Mouse (Mus musculus) MEL (cell line): ENCODE measurements around the gene Adamtsl2. TPM values are rescaled to one million over a fixed set of nuclear protein-coding genes. Genes with fewer than 3 reads are reported as not detected.

Experiments
- DNase-seq: peaks from one replicate; pipeline ENCODE4 v3.0.0; 2011; ENCODE audit warnings: low read depth, low spot score
- H3K27ac ChIP-seq: 2 replicates; pipeline ENCODE4 v1.5.1; 2012; ENCODE audit warnings: low read depth, mild to moderate bottlenecking, control low read depth, low read length, moderate library complexity; ENCODE audit not compliant: control insufficient read depth
- H3K27me3 ChIP-seq, 2 experiments: fragments of 150-350 bp in 1 of 2; sonication (generic) in 1 of 2; 2 replicates each; pipeline ENCODE4 v1.6.1; 2012; ENCODE audit warnings: low read length in 2 of 2, mild to moderate bottlenecking in 2 of 2, improper control_type of control experiment in 1 of 2, moderate library complexity in 1 of 2; ENCODE audit not compliant: insufficient read depth in 2 of 2, control insufficient read depth in 1 of 2
- H3K36me3 ChIP-seq, 2 experiments: 2 replicates each; pipeline ENCODE4 v1.6.1; 2012 to 2014; ENCODE audit warnings: low read length in 2 of 2, improper control_type of control experiment in 1 of 2, inconsistent platforms in 1 of 2, mild to moderate bottlenecking in 1 of 2; ENCODE audit not compliant: insufficient read depth in 2 of 2, control insufficient read depth in 1 of 2
- H3K4me1 ChIP-seq, 2 experiments: fragments of 150-350 bp in 1 of 2; sonication (generic) in 1 of 2; 2 replicates each; pipeline ENCODE4 v1.6.1; 2012; ENCODE audit warnings: low read length in 2 of 2, improper control_type of control experiment in 1 of 2, mild to moderate bottlenecking in 1 of 2; ENCODE audit not compliant: insufficient read depth in 2 of 2, control insufficient read depth in 1 of 2
- H3K4me3 ChIP-seq, 2 experiments: fragments of 150-350 bp in 1 of 2; sonication (generic) in 1 of 2; 2 replicates each; pipeline ENCODE4 v1.5.1; 2012; ENCODE audit warnings: low read depth in 2 of 2, low read length in 2 of 2, mild to moderate bottlenecking in 2 of 2, moderate library complexity in 2 of 2, control low read depth in 1 of 2, improper control_type of control experiment in 1 of 2; ENCODE audit not compliant: control insufficient read depth in 1 of 2, insufficient read depth in 1 of 2
- H3K79me2 ChIP-seq: 2 replicates; pipeline ENCODE4 v1.6.1; 2012; ENCODE audit warnings: mild to moderate bottlenecking, low read length, moderate library complexity; ENCODE audit not compliant: control insufficient read depth, poor library complexity, insufficient read depth
- H3K9ac ChIP-seq: 2 replicates; pipeline ENCODE4 v1.6.1; 2012; ENCODE audit warnings: low read depth, mild to moderate bottlenecking, control low read depth, low read length, moderate library complexity; ENCODE audit not compliant: control insufficient read depth, poor library complexity, severe bottlenecking
- H3K9me3 ChIP-seq: fragments of 150-350 bp; sonication (generic); replicated peaks from 2 replicates; pipeline ENCODE4 v1.6.1; 2012; ENCODE audit warnings: mild to moderate bottlenecking, low read length, improper control_type of control experiment, moderate library complexity; ENCODE audit not compliant: insufficient read depth
- BHLHE40 ChIP-seq: IDR thresholded peaks from 2 replicates; pipeline ENCODE4 v1.6.1; 2012; ENCODE audit warnings: low read depth, mild to moderate bottlenecking, inconsistent platforms, low read length, improper control_type of control experiment, borderline replicate concordance
- CHD1 ChIP-seq: IDR thresholded peaks from 2 replicates; pipeline ENCODE4 v1.6.1; 2012; ENCODE audit warnings: low read depth, mild to moderate bottlenecking, inconsistent platforms, low read length, improper control_type of control experiment
- E2F4 ChIP-seq: IDR thresholded peaks from 2 replicates; pipeline ENCODE4 v1.6.1; 2011; ENCODE audit warnings: low read depth, low read length, improper control_type of control experiment, borderline replicate concordance
- ELF1 ChIP-seq: IDR thresholded peaks from 2 replicates; pipeline ENCODE4 v1.6.1; 2014; ENCODE audit warnings: low read depth, mild to moderate bottlenecking, inconsistent platforms, low read length, improper control_type of control experiment, moderate library complexity
- EP300 ChIP-seq, 2 experiments: IDR thresholded peaks; 2 replicates each; pipeline ENCODE4 v1.6.1; 2011; ENCODE audit warnings: improper control_type of control experiment in 2 of 2, low read length in 2 of 2, low read depth in 1 of 2, mild to moderate bottlenecking in 1 of 2
- GATA1 ChIP-seq: IDR thresholded peaks from 2 replicates; pipeline ENCODE4 v1.6.1; 2011; ENCODE audit warnings: low read depth, low read length, improper control_type of control experiment
- HCFC1 ChIP-seq: IDR thresholded peaks from 2 replicates; pipeline ENCODE4 v1.6.1; 2012; ENCODE audit warnings: low read depth, mild to moderate bottlenecking, inconsistent platforms, low read length, improper control_type of control experiment, moderate library complexity
- JUND ChIP-seq: IDR thresholded peaks from 2 replicates; pipeline ENCODE4 v1.6.1; 2011; ENCODE audit warnings: low read depth, mild to moderate bottlenecking, improper control_type of control experiment, low read length
- KAT2A ChIP-seq: conservative IDR thresholded peaks from 2 replicates; pipeline ENCODE4 v1.6.1; 2012; ENCODE audit warnings: low read depth, low read length, improper control_type of control experiment, inconsistent platforms
- MAZ ChIP-seq: IDR thresholded peaks from 2 replicates; pipeline ENCODE4 v1.6.1; 2012; ENCODE audit warnings: low read depth, mild to moderate bottlenecking, inconsistent platforms, low read length, improper control_type of control experiment
- MXI1 ChIP-seq: IDR thresholded peaks from 2 replicates; pipeline ENCODE4 v1.6.1; 2011; ENCODE audit warnings: mild to moderate bottlenecking, low read depth, low read length, improper control_type of control experiment
- MYB ChIP-seq: IDR thresholded peaks from 2 replicates; pipeline ENCODE4 v1.6.1; 2011; ENCODE audit warnings: mild to moderate bottlenecking, low read depth, low read length, improper control_type of control experiment
- MYC ChIP-seq: IDR thresholded peaks from 2 replicates; pipeline ENCODE4 v1.6.1; 2011; ENCODE audit warnings: low read depth, mild to moderate bottlenecking, low read length, improper control_type of control experiment, moderate library complexity
- NRF1 ChIP-seq: IDR thresholded peaks from 2 replicates; pipeline ENCODE4 v1.6.1; 2014; ENCODE audit warnings: low read depth, mild to moderate bottlenecking, inconsistent platforms, low read length, improper control_type of control experiment, moderate library complexity; ENCODE audit not compliant: poor library complexity, insufficient read depth, severe bottlenecking
- RAD21 ChIP-seq: IDR thresholded peaks from 2 replicates; pipeline ENCODE4 v1.6.1; 2011; ENCODE audit warnings: mild to moderate bottlenecking, low read depth, low read length, improper control_type of control experiment
- RCOR1 ChIP-seq: IDR thresholded peaks from 2 replicates; pipeline ENCODE4 v1.6.1; 2012; ENCODE audit warnings: low read depth, mild to moderate bottlenecking, inconsistent platforms, low read length, improper control_type of control experiment
- SIN3A ChIP-seq: IDR thresholded peaks from 2 replicates; pipeline ENCODE4 v1.6.1; 2012; ENCODE audit warnings: low read length, improper control_type of control experiment, inconsistent platforms
- SMC3 ChIP-seq: IDR thresholded peaks from 2 replicates; pipeline ENCODE4 v1.6.1; 2011; ENCODE audit warnings: low read depth, low read length, improper control_type of control experiment
- TBP ChIP-seq: IDR thresholded peaks from 2 replicates; pipeline ENCODE4 v1.8.0; 2011; ENCODE audit warnings: low read depth, low read length, improper control_type of control experiment
- TCF12 ChIP-seq: IDR thresholded peaks from 2 replicates; pipeline ENCODE4 v1.6.1; 2014; ENCODE audit warnings: low read depth, mild to moderate bottlenecking, inconsistent platforms, low read length, improper control_type of control experiment, moderate library complexity
- UBTF ChIP-seq: IDR thresholded peaks from 2 replicates; pipeline ENCODE4 v1.6.1; 2012; ENCODE audit warnings: low read depth, mild to moderate bottlenecking, inconsistent platforms, low read length, improper control_type of control experiment, moderate library complexity, borderline replicate concordance; ENCODE audit not compliant: insufficient read depth
- USF1 ChIP-seq: IDR thresholded peaks from 2 replicates; pipeline ENCODE4 v1.6.1; 2014; ENCODE audit warnings: low read depth, mild to moderate bottlenecking, inconsistent platforms, low read length, improper control_type of control experiment, moderate library complexity
- USF2 ChIP-seq, 2 experiments: IDR thresholded peaks; 2 replicates each; pipeline ENCODE4 v1.6.1; 2011 to 2012; ENCODE audit warnings: improper control_type of control experiment in 2 of 2, low read length in 2 of 2, borderline replicate concordance in 1 of 2, inconsistent platforms in 1 of 2, low read depth in 1 of 2, mild to moderate bottlenecking in 1 of 2; ENCODE audit not compliant: insufficient read depth in 1 of 2
- ZC3H11A ChIP-seq: IDR thresholded peaks from 2 replicates; pipeline ENCODE4 v1.6.1; 2012; ENCODE audit warnings: low read depth, mild to moderate bottlenecking, inconsistent platforms, low read length, improper control_type of control experiment
- ZKSCAN1 ChIP-seq: IDR thresholded peaks from 2 replicates; pipeline ENCODE4 v1.6.1; 2012; ENCODE audit warnings: low read depth, mild to moderate bottlenecking, inconsistent platforms, low read length, improper control_type of control experiment, moderate library complexity
- polyA plus RNA-seq, 2 experiments: library from polyadenylated mRNA; stranded (reverse) in 1 of 2; unstranded in 1 of 2; fragments of >175 nt in 1 of 2; fragments of >200 nt in 1 of 2; gene quantifications; 2 replicates each; pipeline versions ENCODE4 v1.2.1 to v1.2.4; 2012; ENCODE audit warnings: low replicate concordance in 2 of 2, low read depth in 1 of 2; ENCODE audit not compliant: insufficient read length in 2 of 2, insufficient read depth in 1 of 2, missing spikeins in 1 of 2
- total RNA-seq: library from RNA; depleted of rRNA; stranded (reverse); fragments of 300-350 nt; gene quantifications from 2 replicates; pipeline ENCODE4 v1.2.3, GENCODE M21; 2012

The Adamtsl2 gene
- total and polyA plus RNA-seq, 3 experiments, result not detected

DNA sequence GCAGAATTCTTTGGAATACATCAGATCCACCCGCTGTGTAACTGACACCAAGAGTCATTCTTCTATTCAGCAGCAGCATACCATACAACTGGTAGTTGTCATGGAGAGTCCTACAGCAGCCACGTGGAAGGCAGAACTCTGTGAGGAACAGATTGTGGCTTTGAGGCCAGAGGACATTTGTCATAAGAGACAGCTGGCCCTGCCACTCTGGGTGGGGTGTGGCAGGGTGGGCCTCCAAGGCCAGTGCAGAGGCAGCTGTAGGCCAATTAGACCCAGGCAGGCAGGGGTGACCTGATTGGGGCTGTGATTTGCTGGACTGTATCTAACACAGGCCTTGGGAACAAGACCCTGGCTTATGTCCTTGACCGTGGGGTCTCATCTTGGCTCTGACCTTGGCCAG is 9.5 kb upstream of the Adamtsl2 start:
- Histone ChIP-seq H3K9me3 (no peaks in the 10 kb centered on the region), H3K79me2 (no peaks in the 10 kb centered on the region), H3K4me1 (no peaks in the 10 kb centered on the region), H3K36me3 (no peaks in the 10 kb centered on the region), H3K27ac (no peak overlapping the region), H3K9ac (no peak overlapping the region), H3K4me3 (no peak overlapping the region), H3K27me3 (peaks cover 0 to 3% of the 10 kb centered on the region in 2 experiments; a peak in 2 of 4 replicates)
- TF ChIP-seq ZKSCAN1 (no peak), MYC (no peak), RCOR1 (no peak), TBP (no peak), UBTF (no peak), EP300 (IDR thresholded peaks at IDR 0.05; ENCODE audit: low read depth in 1 of 2, low read length in 2 of 2) (no peak), CHD1 (no peak), USF1 (no peak), USF2 (IDR thresholded peaks at IDR 0.05; ENCODE audit: borderline replicate concordance in 1 of 2, insufficient read depth in 1 of 2, low read depth in 1 of 2, low read length in 2 of 2) (no peak), TCF12 (no peak), ZC3H11A (no peak), MAZ (no peak)
- no peak for DNase-seq

DNA sequence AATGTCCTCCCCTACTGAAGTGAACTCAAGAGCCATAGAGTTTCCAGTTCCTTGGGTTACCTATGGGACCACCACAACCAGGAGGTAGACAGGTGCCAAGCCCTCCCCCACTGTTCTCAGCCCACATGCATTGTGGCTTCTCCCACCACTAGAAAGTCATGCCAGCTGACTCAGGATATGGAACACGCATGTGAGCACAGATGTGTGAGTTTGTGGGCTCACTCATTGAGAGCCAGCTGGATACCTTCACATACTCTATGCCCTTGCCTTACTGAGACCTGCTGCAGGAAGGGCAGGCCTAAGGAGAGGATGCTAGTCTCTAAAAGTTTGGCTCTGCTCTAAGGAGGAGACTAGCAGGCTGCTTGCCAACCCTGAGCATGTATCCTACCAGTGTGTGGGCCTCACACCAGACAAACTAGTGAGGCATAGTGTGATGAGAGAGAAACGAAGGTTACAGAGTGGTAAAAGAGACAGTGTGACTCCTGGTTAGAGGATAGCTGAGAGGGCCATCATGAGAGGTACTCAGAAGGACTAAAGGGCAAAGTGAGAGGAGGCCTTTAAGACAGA is 8.8 kb upstream of the Adamtsl2 start:
- Histone ChIP-seq H3K9ac (no peak overlapping the region), H3K27me3 (peaks cover 0 to 3% of the 10 kb centered on the region in 2 experiments; a peak in 2 of 4 replicates), H3K27ac (no peak overlapping the region), H3K36me3 (no peaks in the 10 kb centered on the region), H3K79me2 (no peaks in the 10 kb centered on the region), H3K9me3 (no peaks in the 10 kb centered on the region), H3K4me3 (no peak overlapping the region), H3K4me1 (no peaks in the 10 kb centered on the region)
- no peak for DNase-seq
- TF ChIP-seq CHD1 (no peak), KAT2A (no peak), UBTF (no peak), JUND (no peak), SIN3A (no peak), NRF1 (no peak), TCF12 (no peak), HCFC1 (no peak), MYB (no peak), BHLHE40 (no peak), ZC3H11A (no peak), ZKSCAN1 (no peak), MXI1 (no peak), GATA1 (no peak), E2F4 (no peak), SMC3 (no peak), RAD21 (no peak), ELF1 (no peak)
